Mouse (Mus musculus) erythroblast, embryonic 14.5 days (primary cell): ENCODE measurements around the gene Mrpl33. TPM values are rescaled to one million over a fixed set of nuclear protein-coding genes. Genes with fewer than 3 reads are reported as not detected.

Experiments
- H3K27me3 ChIP-seq: 2 replicates; pipeline ENCODE4 v1.6.1; 2012; ENCODE audit warnings: inconsistent platforms; ENCODE audit not compliant: control insufficient read depth
- H3K36me3 ChIP-seq: 2 replicates; pipeline ENCODE4 v1.6.1; 2012; ENCODE audit warnings: mild to moderate bottlenecking, inconsistent platforms; ENCODE audit not compliant: control insufficient read depth
- H3K4me1 ChIP-seq: 2 replicates; pipeline ENCODE4 v1.6.1; 2012; ENCODE audit warnings: inconsistent platforms; ENCODE audit not compliant: control insufficient read depth
- H3K4me3 ChIP-seq: replicated peaks from 2 replicates; pipeline ENCODE3; 2012; ENCODE audit warnings: moderate library complexity, mild to moderate bottlenecking, inconsistent platforms
- H3K9me3 ChIP-seq: 2 replicates; pipeline ENCODE4 v1.6.1; 2012; ENCODE audit warnings: low read length, inconsistent platforms, mixed read lengths; ENCODE audit not compliant: control insufficient read depth
- GATA1 ChIP-seq: IDR thresholded peaks from 2 replicates; pipeline ENCODE4 v1.6.1; 2012; ENCODE audit warnings: low read length, inconsistent platforms, mixed read lengths
- TAL1 ChIP-seq: IDR thresholded peaks from 3 replicates; pipeline ENCODE4 v1.6.1; 2012; ENCODE audit warnings: low read length, inconsistent platforms, mixed read lengths
- polyA plus RNA-seq: library from polyadenylated mRNA; stranded (reverse); fragments of >175 nt; gene quantifications from 2 replicates; pipeline ENCODE4 v1.2.3, GENCODE M21; 2012

Gene Mrpl33
- polyA plus RNA-seq, 1 experiment, result 0.78 TPM

DNA sequence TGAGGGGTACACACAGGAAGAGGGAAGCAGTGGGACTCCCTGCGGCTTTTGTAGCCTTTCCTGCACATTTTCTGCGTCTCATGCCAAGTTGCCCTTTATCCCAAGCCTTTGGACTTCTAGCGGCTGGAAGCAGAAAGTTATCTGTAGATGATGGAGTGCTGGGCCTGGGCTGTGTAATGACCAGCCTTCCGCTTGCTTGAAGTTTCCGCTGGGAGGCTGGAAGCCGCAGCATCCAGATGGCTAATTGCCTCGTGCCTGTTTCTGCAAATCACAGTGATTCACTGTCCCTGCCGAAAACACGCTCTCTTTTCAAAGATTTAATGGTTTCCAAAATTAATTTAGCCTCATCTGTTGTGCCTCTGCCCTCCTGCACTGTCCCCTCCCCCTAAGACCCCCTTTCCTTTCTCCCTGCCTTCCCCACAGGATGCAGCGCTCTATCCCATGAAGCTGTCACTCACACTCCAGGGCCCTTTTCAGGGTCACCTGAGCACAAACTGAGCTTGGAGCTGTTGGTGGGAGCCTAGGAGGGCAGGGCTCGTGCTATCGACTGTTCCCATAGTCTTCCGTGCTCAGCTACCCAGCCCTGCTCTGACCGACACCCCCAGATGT is 6.9 kb upstream of the Mrpl33 start:
- no peak for TF ChIP-seq GATA1
- TF ChIP-seq TAL1, result no peak
- Histone ChIP-seq H3K9me3 (peaks cover 5% of the 10 kb centered on the region), H3K4me3 (no peak overlapping the region), H3K27me3 (no peaks in the 10 kb centered on the region), H3K36me3 (no peaks in the 10 kb centered on the region), H3K4me1 (no peaks in the 10 kb centered on the region)

DNA sequence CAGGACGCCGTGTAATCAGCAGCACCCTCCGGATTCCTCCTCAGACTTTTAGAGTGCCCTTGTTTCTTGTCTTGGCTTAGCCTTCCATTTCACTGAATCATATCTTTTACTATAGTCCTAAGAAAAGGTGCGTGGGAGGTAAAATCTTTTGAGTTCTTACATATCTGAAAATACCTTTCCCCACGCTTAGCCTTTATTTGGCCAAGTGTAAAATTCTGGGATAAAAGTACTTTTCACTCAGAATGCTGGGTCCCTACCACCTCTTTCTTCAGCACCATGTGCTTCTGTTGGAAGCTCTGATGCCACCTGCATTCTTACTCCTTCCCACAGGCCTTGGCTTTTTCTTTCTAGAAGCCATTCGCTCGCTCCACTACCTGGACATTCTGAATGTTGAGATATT is 5.6 kb upstream of the Mrpl33 start:
- Histone ChIP-seq H3K9me3 (peaks cover 5% of the 10 kb centered on the region), H3K4me1 (no peaks in the 10 kb centered on the region), H3K27me3 (no peaks in the 10 kb centered on the region), H3K36me3 (no peaks in the 10 kb centered on the region), H3K4me3 (no peak overlapping the region)
- no peak for TF ChIP-seq TAL1
- no peak for TF ChIP-seq GATA1

GRCm38 (mm10) chr5:31595868-31596267 is 867 bp upstream of the Mrpl33 start:
- H3K4me1 ChIP-seq, result peaks cover 9% of the 10 kb centered on the region
- H3K27me3 ChIP-seq, result no peaks in the 10 kb centered on the region
- TF ChIP-seq TAL1, result no peak
- TF ChIP-seq GATA1, result no peak
- no peaks in the 10 kb centered on the region for H3K36me3 ChIP-seq
- no peaks in the 10 kb centered on the region for H3K9me3 ChIP-seq
- H3K4me3 ChIP-seq, result no peak overlapping the region

GRCm38 (mm10) chr5:31597430-31597944 is 752 bp downstream of the Mrpl33 start:
- TF ChIP-seq GATA1 (no peak), TAL1 (no peak)
- Histone ChIP-seq H3K36me3 (no peaks in the 10 kb centered on the region), H3K9me3 (no peaks in the 10 kb centered on the region), H3K4me3 (no peak overlapping the region), H3K4me1 (peaks cover 12% of the 10 kb centered on the region), H3K27me3 (no peaks in the 10 kb centered on the region)

DNA sequence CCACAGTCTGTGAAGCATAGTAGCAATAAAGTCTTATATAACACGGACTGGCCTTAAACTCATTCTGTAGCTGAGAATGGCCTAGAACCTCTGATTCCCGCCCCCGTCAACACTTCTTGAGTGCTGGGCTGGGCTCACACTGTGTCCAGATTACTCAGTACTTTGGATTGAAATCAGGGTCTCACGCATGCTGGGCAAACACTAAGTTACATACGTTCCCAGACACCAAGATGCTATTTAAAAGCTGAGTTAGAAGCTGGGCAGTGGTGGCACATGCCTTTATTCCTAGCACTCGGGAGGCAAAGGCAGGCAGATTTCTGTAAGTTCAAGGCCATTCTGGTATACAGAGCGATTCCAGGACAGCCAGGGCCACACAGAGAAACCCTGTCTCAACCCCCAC is 1.4 kb downstream of the Mrpl33 start:
- Histone ChIP-seq H3K9me3 (no peaks in the 10 kb centered on the region), H3K4me3 (no peak overlapping the region), H3K4me1 (peaks cover 15% of the 10 kb centered on the region), H3K27me3 (no peaks in the 10 kb centered on the region), H3K36me3 (no peaks in the 10 kb centered on the region)
- TF ChIP-seq TAL1 (no peak), GATA1 (no peak)

DNA sequence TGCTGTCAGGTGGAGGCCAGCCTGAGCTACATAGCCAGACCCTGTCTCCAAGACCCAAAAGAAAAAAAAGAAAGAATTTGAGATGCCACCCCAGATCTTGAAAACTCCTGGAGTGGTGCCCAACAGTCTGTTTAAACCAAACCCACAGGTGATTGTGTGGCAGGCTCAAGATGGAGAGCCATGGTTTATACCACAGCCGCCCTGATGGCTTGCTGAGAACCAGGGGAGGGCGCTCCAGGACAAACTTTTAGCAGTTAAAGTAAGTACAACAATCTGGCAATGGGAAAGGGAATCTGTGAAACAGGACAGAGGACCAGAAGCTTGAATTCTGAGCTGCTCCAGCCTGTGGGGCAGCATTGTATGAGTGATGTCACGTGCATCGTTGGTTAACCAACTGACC is 1.8 kb downstream of the Mrpl33 start:
- TF ChIP-seq GATA1, result no peak
- no peak for TF ChIP-seq TAL1
- Histone ChIP-seq H3K4me1 (peaks cover 15% of the 10 kb centered on the region), H3K27me3 (no peaks in the 10 kb centered on the region), H3K9me3 (no peaks in the 10 kb centered on the region), H3K4me3 (no peak overlapping the region), H3K36me3 (no peaks in the 10 kb centered on the region)

- Histone ChIP-seq H3K36me3 (no peaks in the 10 kb centered on the region), H3K4me1 (peaks cover 15% of the 10 kb centered on the region), H3K27me3 (no peaks in the 10 kb centered on the region), H3K4me3 (no peak overlapping the region), H3K9me3 (no peaks in the 10 kb centered on the region)
- TF ChIP-seq GATA1, result no peak
- no peak for TF ChIP-seq TAL1
These were observed 2.4 kb downstream of the Mrpl33 start for GRCm38 (mm10) chr5:31599161-31599560.

DNA sequence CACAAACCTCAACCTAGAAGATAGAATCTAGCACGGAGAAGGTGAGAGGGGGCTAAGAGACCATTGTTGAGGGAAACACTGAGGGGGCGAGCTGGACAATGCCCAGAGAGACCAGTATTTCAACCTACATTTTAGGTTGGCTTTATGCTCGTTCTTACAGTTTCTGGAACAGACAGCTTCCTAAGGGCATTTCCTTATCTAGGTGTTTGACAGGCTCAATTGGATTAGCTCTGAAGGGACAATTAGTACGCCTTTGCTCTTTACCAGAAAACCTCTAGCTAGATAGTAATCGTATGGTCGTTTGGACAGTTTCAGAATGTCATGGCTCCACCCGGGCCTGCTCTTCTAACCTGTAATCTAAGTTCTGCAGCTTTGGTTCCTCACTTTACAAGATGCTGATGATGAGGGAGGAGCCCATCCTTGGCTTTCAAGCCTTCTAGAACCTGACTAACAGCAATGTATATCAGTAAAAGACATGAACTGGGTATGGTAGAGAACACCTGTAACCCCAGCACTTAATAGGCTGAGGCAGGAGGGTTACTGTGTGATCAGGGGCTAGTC is 4.5 kb downstream of the Mrpl33 start:
- Histone ChIP-seq H3K4me1 (peaks cover 15% of the 10 kb centered on the region), H3K36me3 (no peaks in the 10 kb centered on the region), H3K4me3 (no peak overlapping the region), H3K9me3 (no peaks in the 10 kb centered on the region), H3K27me3 (no peaks in the 10 kb centered on the region)
- no peak for TF ChIP-seq GATA1
- TF ChIP-seq TAL1, result no peak

DNA sequence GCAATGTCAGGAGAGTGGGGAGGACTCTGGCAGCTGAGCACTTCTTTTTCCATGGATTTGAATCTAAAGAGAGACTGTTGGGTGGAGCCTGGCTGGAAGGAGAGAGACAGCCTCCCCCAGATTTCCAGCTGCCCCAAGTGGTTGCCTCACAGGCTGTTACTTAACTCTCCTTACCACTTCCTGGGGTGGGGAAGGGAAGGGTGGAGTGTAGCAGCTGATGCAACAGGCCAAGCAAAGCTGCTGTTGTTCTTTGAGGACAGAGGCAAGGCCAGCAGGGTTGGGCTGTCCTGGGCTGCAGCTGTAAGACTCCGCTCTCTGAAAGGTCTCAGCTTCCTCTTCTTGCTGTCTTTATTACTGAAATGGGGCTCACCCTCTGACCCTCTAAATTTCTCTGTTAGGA is 5.6 kb downstream of the Mrpl33 start:
- Histone ChIP-seq H3K27me3 (no peaks in the 10 kb centered on the region), H3K36me3 (no peaks in the 10 kb centered on the region), H3K4me3 (no peak overlapping the region), H3K9me3 (no peaks in the 10 kb centered on the region), H3K4me1 (peaks cover 6% of the 10 kb centered on the region)
- TF ChIP-seq GATA1, result no peak
